Mouse (Mus musculus): ENCODE measurements around the gene Upk3bl. TPM values are rescaled to one million over a fixed set of nuclear protein-coding genes. Genes with fewer than 3 reads are reported as not detected.

Upk3bl gene
- total and polyA plus RNA-seq, 3 experiments: not detected

DNA sequence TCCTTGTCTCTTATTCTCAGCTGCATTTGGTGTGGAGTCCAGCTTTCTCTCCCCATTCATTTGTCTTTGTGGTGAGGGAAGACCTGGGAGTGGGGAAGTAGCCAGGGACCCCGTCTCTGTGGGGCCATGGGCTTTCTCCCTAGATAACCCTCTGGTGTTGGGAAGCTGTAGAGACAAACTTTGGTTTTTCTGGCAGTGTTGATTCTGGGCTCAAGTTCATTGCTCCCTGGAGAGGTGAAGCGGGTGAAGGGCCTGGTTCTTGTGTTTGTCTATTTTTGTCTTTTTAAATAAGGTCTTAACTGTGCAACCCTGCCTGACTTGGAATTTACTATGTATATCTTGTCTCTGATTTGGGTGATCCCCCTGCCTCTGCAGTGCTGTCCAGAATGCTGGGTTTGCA, 35.6 kb upstream of the Upk3bl start:
- Histone ChIP-seq H3K27ac (ENCODE audit: control insufficient read depth, low read depth, low read length) (no peak overlapping the region), H3K4me3 (ENCODE audit: control insufficient read depth in 1 of 2, insufficient read depth in 1 of 2, low read depth in 2 of 2, low read length in 2 of 2) (no peak overlapping the region), H3K36me3 (ENCODE audit: control insufficient read depth in 1 of 2, insufficient read depth in 2 of 2, low read length in 2 of 2) (no peaks in the 10 kb centered on the region), H3K27me3 (ENCODE audit: control insufficient read depth in 1 of 2, insufficient read depth in 2 of 2, low read length in 2 of 2) (no peaks in the 10 kb centered on the region), H3K9ac (ENCODE audit: control insufficient read depth, low read depth, low read length, poor library complexity, severe bottlenecking) (no peak overlapping the region), H3K4me1 (ENCODE audit: control insufficient read depth in 1 of 2, insufficient read depth in 2 of 2, low read length in 2 of 2) (peaks cover 0 to 3% of the 10 kb centered on the region in 2 experiments; a peak in 1 of 4 replicates), H3K79me2 (ENCODE audit: control insufficient read depth, insufficient read depth, low read length, poor library complexity) (no peaks in the 10 kb centered on the region), H3K9me3 (replicated peaks; ENCODE audit: insufficient read depth, low read length) (no peaks in the 10 kb centered on the region)
- no peak for DNase-seq (ENCODE audit: low read depth, low spot score)
- TF ChIP-seq USF1 (IDR thresholded peaks at IDR 0.05; ENCODE audit: low read depth, low read length) (no peak), JUND (IDR thresholded peaks at IDR 0.05; ENCODE audit: low read depth, low read length) (no peak), CHD1 (IDR thresholded peaks at IDR 0.05; ENCODE audit: low read depth, low read length) (no peak), KAT2A (conservative IDR thresholded peaks at IDR 0.05; ENCODE audit: low read depth, low read length) (no peak), USF2 (IDR thresholded peaks at IDR 0.05; ENCODE audit: borderline replicate concordance in 1 of 2, insufficient read depth in 1 of 2, low read depth in 1 of 2, low read length in 2 of 2) (no peak)

- Histone ChIP-seq H3K27me3 (ENCODE audit: control insufficient read depth in 1 of 2, insufficient read depth in 2 of 2, low read length in 2 of 2) (no peaks in the 10 kb centered on the region), H3K27ac (ENCODE audit: control insufficient read depth, low read depth, low read length) (no peak overlapping the region), H3K79me2 (ENCODE audit: control insufficient read depth, insufficient read depth, low read length, poor library complexity) (no peaks in the 10 kb centered on the region), H3K4me1 (ENCODE audit: control insufficient read depth in 1 of 2, insufficient read depth in 2 of 2, low read length in 2 of 2) (peaks cover 0 to 3% of the 10 kb centered on the region in 2 experiments; a peak in 1 of 4 replicates), H3K9me3 (replicated peaks; ENCODE audit: insufficient read depth, low read length) (no peaks in the 10 kb centered on the region), H3K36me3 (ENCODE audit: control insufficient read depth in 1 of 2, insufficient read depth in 2 of 2, low read length in 2 of 2) (no peaks in the 10 kb centered on the region), H3K4me3 (ENCODE audit: control insufficient read depth in 1 of 2, insufficient read depth in 1 of 2, low read depth in 2 of 2, low read length in 2 of 2) (no peak overlapping the region), H3K9ac (ENCODE audit: control insufficient read depth, low read depth, low read length, poor library complexity, severe bottlenecking) (no peak overlapping the region)
- no peak for DNase-seq (ENCODE audit: low read depth, low spot score)
- TF ChIP-seq ZKSCAN1 (IDR thresholded peaks at IDR 0.05; ENCODE audit: low read depth, low read length) (no peak), MYC (IDR thresholded peaks at IDR 0.05; ENCODE audit: low read depth, low read length) (no peak), ZNF384 (IDR thresholded peaks at IDR 0.05; ENCODE audit: low read depth, low read length) (no peak), JUND (IDR thresholded peaks at IDR 0.05; ENCODE audit: low read depth, low read length) (no peak), MXI1 (IDR thresholded peaks at IDR 0.05; ENCODE audit: low read depth, low read length) (no peak), RAD21 (IDR thresholded peaks at IDR 0.05; ENCODE audit: low read depth, low read length) (no peak), ELF1 (IDR thresholded peaks at IDR 0.05; ENCODE audit: low read depth, low read length) (no peak), ZC3H11A (IDR thresholded peaks at IDR 0.05; ENCODE audit: low read depth, low read length) (no peak), POLR2AphosphoS2 (IDR thresholded peaks at IDR 0.05; ENCODE audit: low read length) (no peak), USF1 (IDR thresholded peaks at IDR 0.05; ENCODE audit: low read depth, low read length) (no peak), GATA1 (IDR thresholded peaks at IDR 0.05; ENCODE audit: low read depth, low read length) (no peak), NRF1 (IDR thresholded peaks at IDR 0.05; ENCODE audit: insufficient read depth, low read depth, low read length, poor library complexity, severe bottlenecking) (no peak), SIN3A (IDR thresholded peaks at IDR 0.05; ENCODE audit: low read length) (no peak), ETS1 (IDR thresholded peaks at IDR 0.05; ENCODE audit: low read depth, low read length) (no peak), GABPA (IDR thresholded peaks at IDR 0.05; ENCODE audit: low read depth, low read length) (no peak), TBP (IDR thresholded peaks at IDR 0.05; ENCODE audit: low read depth, low read length) (no peak), ZMIZ1 (IDR thresholded peaks at IDR 0.05; ENCODE audit: low read depth, low read length) (no peak), MAZ (IDR thresholded peaks at IDR 0.05; ENCODE audit: low read depth, low read length) (no peak)
Measured at GRCm38 (mm10) chr5:136019907-136020306, 34.4 kb upstream of the Upk3bl start.

Measured in MEL (cell line).